Mouse (Mus musculus) midbrain, embryonic 10.5 days (tissue): ENCODE measurements at regions not wholly inside any gene's neighbourhood (a gene's known extent, or its start where the extent isn't known, plus 50 kb on each side); places are given as distances from the start of the nearest gene placed in this dataset.
"Not testable (repeated sequence)": the region's sequence is repeated elsewhere in the genome, so short reads cannot be mapped to it uniquely, and the experiment has no call there.

ENCODE experiments used
- DNase-seq: peaks from one replicate; pipeline ENCODE4 v3.0.0-alpha.2; 2017; ENCODE audit warnings: low spot score
- H3K27ac ChIP-seq: fragments of 300-500 bp; sonication (generic); replicated peaks from 2 replicates; pipeline ENCODE4 v1.5.1; 2016; ENCODE audit warnings: mild to moderate bottlenecking
- H3K27me3 ChIP-seq: fragments of 300-500 bp; sonication (generic); 2 replicates; pipeline ENCODE4 v1.6.1; 2016; ENCODE audit warnings: low read depth, mild to moderate bottlenecking; ENCODE audit not compliant: poor library complexity, severe bottlenecking
- H3K36me3 ChIP-seq: fragments of 300-500 bp; sonication (generic); 2 replicates; pipeline ENCODE4 v1.6.1; 2016; ENCODE audit warnings: mild to moderate bottlenecking, moderate library complexity
- H3K4me1 ChIP-seq: fragments of 300-500 bp; sonication (generic); 2 replicates; pipeline ENCODE4 v1.6.1; 2016
- H3K4me3 ChIP-seq: fragments of 300-500 bp; sonication (generic); 2 replicates; pipeline ENCODE4 v1.5.1; 2016; ENCODE audit warnings: mild to moderate bottlenecking, moderate library complexity
- H3K9me3 ChIP-seq: fragments of 300-500 bp; sonication (generic); replicated peaks from 2 replicates; pipeline ENCODE4 v1.6.1; 2016; ENCODE audit warnings: mild to moderate bottlenecking
- WGBS: fragments of 180-500 bp; shearing (Covaris S2); methylation state at CpG from one replicate; pipeline ENCODE4 v1.1.7; 2016; 5-methylcytosine and 5-hydroxymethylcytosine counted together

DNA sequence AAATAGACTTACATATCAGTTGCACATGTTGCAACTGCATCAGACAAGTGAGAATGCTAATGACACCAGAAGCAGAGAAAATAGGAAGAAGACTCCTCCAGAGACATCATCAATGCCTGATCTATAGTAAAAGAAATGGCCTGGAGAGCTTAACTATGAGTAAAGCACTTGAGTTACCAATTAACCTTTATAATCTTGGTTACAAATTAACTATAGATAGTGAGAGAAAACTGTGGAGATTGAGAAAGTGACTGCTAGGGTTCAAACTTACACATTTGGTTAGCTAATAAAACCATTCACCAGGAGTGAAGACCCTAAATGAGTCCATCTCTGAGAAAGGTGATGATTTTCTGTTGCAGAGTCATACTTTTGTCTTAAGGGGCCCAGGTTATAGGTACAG is 307.4 kb downstream of the Phex start:
- DNase-seq = no peak
- Histone ChIP-seq H3K27me3 (no peaks in the 10 kb centered on the region), H3K27ac (no peak overlapping the region), H3K9me3 (no peaks in the 10 kb centered on the region), H3K4me1 (no peaks in the 10 kb centered on the region), H3K36me3 (no peaks in the 10 kb centered on the region), H3K4me3 (no peak overlapping the region)

DNA sequence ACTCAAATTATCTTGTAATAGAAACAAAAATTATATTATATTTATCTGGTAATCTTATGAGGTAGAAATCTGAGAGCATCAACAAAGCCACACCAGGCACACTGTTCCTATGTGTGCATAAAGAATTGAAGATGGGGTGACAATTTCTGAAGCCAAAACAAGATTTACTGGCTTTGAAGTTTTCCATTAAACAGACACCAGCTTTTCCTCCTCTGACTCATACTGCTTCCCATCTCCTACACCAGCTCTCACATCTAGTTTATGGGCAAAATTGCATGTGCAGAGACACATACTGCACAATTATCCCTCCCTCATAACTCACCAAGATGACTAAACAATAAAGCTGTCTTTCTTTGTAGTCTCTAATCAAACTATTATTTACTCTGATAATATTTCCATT is 335.1 kb downstream of the Phex start:
- H3K9me3 ChIP-seq = no peaks in the 10 kb centered on the region
- H3K27me3 ChIP-seq = peaks cover 5% of the 10 kb centered on the region; the same call in 1 of the 2 replicates
- no peak overlapping the region for H3K4me3 ChIP-seq
- H3K4me1 ChIP-seq = no peaks in the 10 kb centered on the region
- no peaks in the 10 kb centered on the region for H3K36me3 ChIP-seq
- no peak overlapping the region for H3K27ac ChIP-seq
- no peak for DNase-seq

DNA sequence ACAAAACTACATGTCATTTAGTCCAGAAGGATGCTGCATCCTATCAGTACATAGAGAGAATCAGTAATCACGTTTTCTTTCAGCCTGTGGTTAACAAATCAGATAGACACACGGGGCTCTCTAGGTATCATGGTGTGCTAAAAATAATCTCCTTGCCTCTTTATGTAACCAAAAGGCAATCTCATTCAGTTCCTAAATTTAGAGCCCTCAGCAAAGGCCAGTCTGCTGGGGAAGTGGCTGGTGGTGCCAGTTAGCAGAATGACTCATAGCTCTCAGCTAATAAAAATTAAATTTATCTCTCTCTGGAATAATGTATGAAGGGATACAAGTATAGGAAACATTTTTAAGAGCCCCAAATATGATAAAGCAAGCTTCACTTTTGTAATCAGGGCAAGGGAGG is 335.5 kb downstream of the Phex start:
- H3K27ac ChIP-seq = no peak overlapping the region
- WGBS = 62% methylated on average over 2 of the region's 2 CpGs
- H3K9me3 ChIP-seq = no peaks in the 10 kb centered on the region
- no peak overlapping the region for H3K4me3 ChIP-seq
- DNase-seq = no peak
- H3K27me3 ChIP-seq = peaks cover 1% of the 10 kb centered on the region; the same call in 1 of the 2 replicates
- H3K4me1 ChIP-seq = no peaks in the 10 kb centered on the region
- no peaks in the 10 kb centered on the region for H3K36me3 ChIP-seq

DNA sequence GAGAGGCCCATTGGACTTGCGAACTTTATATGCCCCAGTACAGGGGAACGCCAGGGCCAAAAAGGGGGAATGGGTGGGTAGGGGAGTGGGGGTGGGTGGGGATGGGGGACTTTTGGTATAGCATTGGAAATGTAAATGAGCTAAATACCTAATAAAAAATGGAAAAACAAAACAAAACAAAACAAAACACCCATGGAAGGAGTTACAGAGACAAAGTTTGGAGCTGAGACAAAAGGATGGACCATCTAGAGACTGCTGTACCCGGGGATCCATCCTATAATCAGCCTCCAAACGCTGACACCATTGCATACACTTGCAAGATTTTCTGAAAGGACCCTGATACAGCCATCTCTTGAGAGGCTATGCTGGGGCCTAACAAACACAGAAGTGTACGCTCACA is 337.1 kb downstream of the Phex start:
- H3K4me1 ChIP-seq, H3K9me3 ChIP-seq, DNase-seq, H3K27ac ChIP-seq, H3K27me3 ChIP-seq, H3K4me3 ChIP-seq, H3K36me3 ChIP-seq: not testable (repeated sequence)
- WGBS = 77% methylated on average over 5 of the region's 5 CpGs

DNA sequence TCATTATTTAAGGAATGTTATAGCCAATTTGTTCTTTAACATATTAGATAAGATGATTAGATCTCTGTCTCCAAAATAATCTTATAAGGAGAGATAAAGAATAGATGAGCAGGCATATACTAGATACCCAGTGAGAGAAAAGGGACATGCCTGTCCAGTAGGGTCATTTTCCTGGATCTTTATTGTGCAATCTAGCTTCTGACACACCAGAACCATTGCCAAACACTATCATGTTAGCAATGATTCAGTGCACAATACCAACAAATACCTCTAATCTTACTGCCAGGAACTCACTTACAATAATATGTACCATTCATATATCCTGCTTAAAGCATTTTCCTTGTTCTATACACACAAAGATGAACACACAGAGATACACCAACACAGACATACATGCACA is 338.9 kb downstream of the Phex start:
- Histone ChIP-seq H3K9me3 (no peaks in the 10 kb centered on the region), H3K36me3 (no peaks in the 10 kb centered on the region), H3K4me3 (no peak overlapping the region), H3K27me3 (no peaks in the 10 kb centered on the region; the same call in 1 of the 2 replicates), H3K4me1 (no peaks in the 10 kb centered on the region), H3K27ac (no peak overlapping the region)
- DNase-seq = no peak

DNA sequence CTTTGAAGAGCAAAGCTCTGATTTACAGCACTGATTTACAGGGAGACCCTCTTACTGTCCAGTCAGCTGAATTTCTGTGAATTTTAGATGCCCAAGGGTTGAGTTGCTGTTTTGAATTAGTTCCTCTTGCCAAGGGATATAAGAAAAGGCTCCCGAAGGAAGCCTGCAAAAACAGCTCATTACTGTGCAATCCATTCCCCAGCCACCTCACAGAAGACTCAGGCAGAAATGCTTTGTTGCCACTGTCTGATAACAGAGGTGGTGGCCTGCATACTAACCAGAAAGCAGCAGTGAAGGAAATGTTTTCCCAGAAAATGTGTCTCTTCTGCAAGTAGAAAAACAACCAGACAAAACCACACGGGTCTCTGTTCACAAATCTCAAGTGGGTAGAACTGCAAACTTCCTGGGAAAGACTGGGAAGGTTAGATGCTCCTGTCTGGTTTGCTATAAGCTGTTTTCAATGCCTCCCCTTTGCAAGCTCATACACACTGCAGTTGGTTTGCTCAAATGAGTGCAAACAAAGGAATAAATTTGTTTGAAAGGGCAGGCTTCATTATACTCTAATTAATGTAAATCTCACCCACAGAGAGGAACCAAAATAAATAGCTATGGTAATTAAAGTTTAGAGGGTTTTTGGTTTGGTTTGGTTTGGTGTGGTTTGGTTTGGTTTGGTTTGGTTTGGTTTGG is 363.3 kb downstream of the Phex start:
- H3K4me1 ChIP-seq = peaks cover 9% of the 10 kb centered on the region; the same call in 1 of the 2 replicates
- 47% methylated on average over 2 of the region's 2 CpGs for WGBS
- H3K36me3 ChIP-seq = no peaks in the 10 kb centered on the region
- H3K4me3 ChIP-seq = no peak overlapping the region
- H3K9me3 ChIP-seq = no peaks in the 10 kb centered on the region
- peaks cover 5% of the 10 kb centered on the region; the same call in 1 of the 2 replicates for H3K27me3 ChIP-seq
- DNase-seq = no peak
- H3K27ac ChIP-seq = peak overlapping the region; percentile 61

DNA sequence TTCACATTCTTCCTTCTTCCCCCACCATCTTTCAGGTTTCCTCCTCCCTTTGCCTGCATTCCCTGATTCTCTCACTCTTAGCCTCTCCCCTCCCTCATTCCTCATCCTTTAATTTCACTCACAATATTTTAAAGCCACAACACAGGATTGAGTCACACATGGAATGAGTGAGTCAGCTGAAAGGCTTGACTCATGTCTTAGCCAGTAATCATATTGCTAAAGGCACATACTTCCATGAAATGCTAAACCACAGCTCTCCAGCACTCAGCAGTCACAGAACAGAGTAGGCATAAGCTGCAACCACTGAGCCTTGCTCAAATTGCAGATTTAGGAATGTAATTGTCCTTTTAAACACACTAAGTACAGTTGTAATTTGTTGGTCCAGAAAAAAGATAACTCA is 386.2 kb downstream of the Phex start:
- Histone ChIP-seq H3K27ac (no peak overlapping the region), H3K36me3 (no peaks in the 10 kb centered on the region), H3K27me3 (peaks cover 6% of the 10 kb centered on the region; the same call in 1 of the 2 replicates), H3K4me3 (no peak overlapping the region), H3K9me3 (no peaks in the 10 kb centered on the region), H3K4me1 (no peaks in the 10 kb centered on the region)
- DNase-seq = no peak

DNA sequence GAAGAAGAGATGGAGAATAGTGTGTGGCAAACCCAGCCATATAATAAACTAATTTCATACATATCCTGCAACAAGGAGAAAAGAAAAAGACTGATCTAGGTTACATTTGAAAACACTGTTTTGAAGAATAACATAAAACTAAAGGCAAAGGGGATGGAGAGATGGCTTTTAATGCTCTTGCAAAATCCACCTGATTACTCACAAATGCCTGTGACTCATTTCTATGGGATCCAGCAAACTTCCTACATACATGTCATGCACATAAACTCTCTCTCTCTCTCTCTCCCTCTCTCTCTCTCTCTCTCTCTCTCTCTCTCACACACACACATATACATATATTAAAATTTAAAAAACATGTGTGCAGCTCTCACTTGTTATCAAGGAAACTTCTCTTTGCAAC is 390.8 kb downstream of the Phex start:
- DNase-seq = no peak
- Histone ChIP-seq H3K9me3 (no peaks in the 10 kb centered on the region), H3K4me3 (no peak overlapping the region), H3K36me3 (no peaks in the 10 kb centered on the region), H3K4me1 (no peaks in the 10 kb centered on the region), H3K27ac (no peak overlapping the region), H3K27me3 (no peaks in the 10 kb centered on the region; the same call in 1 of the 2 replicates)

DNA sequence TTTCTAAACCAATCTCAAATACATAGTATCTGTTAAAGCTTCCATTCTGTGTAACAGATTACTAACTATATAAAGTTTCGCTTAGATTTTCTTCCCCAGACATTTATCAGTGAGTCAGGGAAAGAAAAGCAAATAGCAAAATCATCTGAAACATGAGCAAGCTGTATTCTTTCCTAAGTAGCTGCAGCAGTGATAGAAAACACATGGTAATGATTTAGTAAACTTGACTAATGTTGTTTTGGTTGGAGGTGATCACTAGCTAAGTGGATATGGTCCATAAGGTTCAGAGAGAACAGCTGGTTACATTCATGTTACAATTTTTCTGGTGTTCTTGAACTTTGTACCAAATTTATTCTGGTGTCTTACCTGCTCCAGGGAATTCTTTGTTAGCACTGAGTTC is 393.3 kb downstream of the Phex start:
- DNase-seq = no peak
- H3K9me3 ChIP-seq = no peaks in the 10 kb centered on the region
- no peaks in the 10 kb centered on the region for H3K36me3 ChIP-seq
- H3K4me3 ChIP-seq = no peak overlapping the region
- no peaks in the 10 kb centered on the region; the same call in 1 of the 2 replicates for H3K27me3 ChIP-seq
- no peaks in the 10 kb centered on the region for H3K4me1 ChIP-seq
- no peak overlapping the region for H3K27ac ChIP-seq
- 76% methylated on average over 1 of the region's 1 CpGs for WGBS

DNA sequence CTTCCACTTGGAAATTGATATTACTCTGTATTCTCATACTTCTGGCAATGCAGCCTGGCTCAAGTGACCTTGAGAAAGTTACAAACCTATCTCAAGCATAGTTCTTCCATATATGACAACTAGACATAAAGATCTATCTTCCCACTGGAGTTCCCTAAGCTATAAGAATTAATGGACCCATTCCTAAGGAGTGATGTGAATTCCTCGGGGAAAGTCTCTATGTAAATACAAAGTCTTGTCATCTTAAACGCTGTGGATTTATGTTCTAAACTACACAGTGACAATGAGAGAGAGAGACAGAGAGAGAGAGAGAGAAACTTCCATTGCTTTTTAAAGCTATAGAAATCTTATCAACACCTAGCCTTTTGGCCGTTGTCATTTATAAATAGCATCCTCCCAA is 394.8 kb downstream of the Phex start:
- WGBS = 82% methylated on average over 3 of the region's 3 CpGs
- no peaks in the 10 kb centered on the region for H3K27me3 ChIP-seq
- H3K36me3 ChIP-seq = no peaks in the 10 kb centered on the region

DNA sequence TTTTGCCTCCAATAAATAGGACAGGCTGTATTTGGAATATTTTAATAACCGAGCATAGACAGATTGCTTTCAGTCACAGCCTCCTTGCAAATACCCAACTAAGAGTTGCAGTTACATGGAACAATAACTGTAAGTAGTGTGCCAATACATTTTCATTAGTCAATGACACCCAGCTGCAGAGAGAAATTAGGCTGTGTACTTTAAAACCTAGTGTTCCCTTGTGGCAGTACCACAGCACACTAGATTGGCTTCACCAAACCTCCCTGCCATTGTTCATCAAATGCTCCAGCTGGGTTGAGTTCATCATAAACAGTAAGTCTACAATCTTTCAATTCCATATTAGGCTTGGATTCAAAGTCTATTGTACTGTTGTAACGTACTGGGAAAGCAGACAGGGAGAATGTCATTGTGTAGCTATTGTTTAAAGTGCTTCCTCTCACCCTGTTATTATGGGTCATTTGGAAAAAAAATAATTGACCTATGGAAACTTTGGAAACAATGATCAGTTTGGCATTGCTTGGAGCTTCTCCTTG is 425.1 kb downstream of the Phex start:
- H3K27me3 ChIP-seq = peaks cover 10% of the 10 kb centered on the region
- H3K9me3 ChIP-seq = no peaks in the 10 kb centered on the region
- no peak overlapping the region for H3K4me3 ChIP-seq
- H3K27ac ChIP-seq = no peak overlapping the region
- 77% methylated on average over 2 of the region's 2 CpGs for WGBS
- no peaks in the 10 kb centered on the region for H3K4me1 ChIP-seq
- DNase-seq = no peak
- no peaks in the 10 kb centered on the region for H3K36me3 ChIP-seq

More for the DNA sequence above, 394.8 kb downstream of the Phex start:
- no peak overlapping the region for H3K4me3 ChIP-seq
- no peak for DNase-seq
- H3K27ac ChIP-seq = no peak overlapping the region
- H3K4me1 ChIP-seq = no peaks in the 10 kb centered on the region
- no peaks in the 10 kb centered on the region for H3K9me3 ChIP-seq

DNA sequence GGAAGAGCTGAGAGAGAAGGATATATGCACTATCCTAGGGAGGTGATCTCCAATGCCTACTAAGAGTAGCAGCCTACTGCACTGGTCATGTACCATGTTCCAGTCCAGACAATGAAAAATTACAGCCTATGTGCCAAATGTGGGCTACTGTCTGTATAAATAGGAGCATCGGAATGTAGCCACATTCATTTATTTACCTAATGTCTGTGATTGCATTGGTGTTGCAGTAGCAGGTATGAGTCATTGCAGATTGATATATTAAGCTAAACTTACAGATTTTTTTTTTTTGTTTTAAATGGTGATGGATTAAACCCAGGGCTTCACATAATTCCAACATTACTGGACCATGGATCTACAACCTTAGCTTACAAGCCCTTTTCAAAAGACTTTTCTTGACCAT is 468.0 kb downstream of the Phex start:
- WGBS = 93% methylated on average over 1 of the region's 1 CpGs
- Histone ChIP-seq H3K4me1 (no peaks in the 10 kb centered on the region), H3K9me3 (no peaks in the 10 kb centered on the region), H3K4me3 (no peak overlapping the region), H3K36me3 (no peaks in the 10 kb centered on the region), H3K27ac (no peak overlapping the region), H3K27me3 (no peaks in the 10 kb centered on the region)
- DNase-seq = no peak

DNA sequence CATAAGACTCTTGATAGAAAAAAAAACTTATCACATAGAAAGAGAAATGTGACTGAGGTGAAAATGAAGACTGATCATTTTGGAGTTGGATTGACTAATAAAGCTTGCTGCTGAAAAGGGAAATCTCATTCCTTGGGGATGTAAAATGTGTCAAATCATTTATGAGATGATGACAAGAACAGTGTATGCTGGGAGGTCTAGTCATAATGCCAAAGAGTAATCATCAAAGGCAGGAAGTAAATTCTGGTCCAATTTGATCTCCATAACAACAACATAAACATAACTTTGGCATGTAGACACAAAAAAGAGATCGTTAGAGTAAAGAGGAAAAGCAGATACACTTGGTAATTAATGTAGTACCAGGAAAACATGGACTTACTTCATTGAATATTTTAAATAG is 470.9 kb downstream of the Phex start:
- DNase-seq = no peak
- no peak overlapping the region for H3K4me3 ChIP-seq
- whole genome bisulfite sequencing = 95% methylated on average over 1 of the region's 1 CpGs
- H3K27me3 ChIP-seq = no peaks in the 10 kb centered on the region
- no peaks in the 10 kb centered on the region for H3K36me3 ChIP-seq
- no peaks in the 10 kb centered on the region for H3K4me1 ChIP-seq
- H3K9me3 ChIP-seq = no peaks in the 10 kb centered on the region
- no peak overlapping the region for H3K27ac ChIP-seq

DNA sequence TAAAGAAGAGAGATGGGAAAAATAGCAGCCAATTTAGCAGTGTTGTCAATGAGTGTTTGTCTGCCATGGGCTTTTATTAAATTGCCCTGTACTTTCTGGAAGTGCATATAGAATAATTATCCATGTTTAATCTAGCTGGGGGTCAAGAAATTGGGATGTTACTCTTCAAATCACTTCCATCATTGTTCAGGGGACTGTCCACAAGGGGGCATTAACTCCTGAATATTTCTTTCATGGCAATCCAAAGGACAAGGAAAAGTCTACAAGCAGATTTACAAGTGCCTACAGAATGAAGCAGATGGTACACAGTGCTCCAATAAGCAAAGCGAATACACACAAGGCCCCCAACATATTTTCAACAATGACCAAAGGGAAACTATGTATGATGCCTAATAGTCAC is 501.7 kb downstream of the Phex start:
- WGBS = 81% methylated on average over 1 of the region's 1 CpGs
- no peak overlapping the region for H3K4me3 ChIP-seq
- no peaks in the 10 kb centered on the region for H3K4me1 ChIP-seq
- H3K27ac ChIP-seq = no peak overlapping the region
- H3K9me3 ChIP-seq = no peaks in the 10 kb centered on the region
- H3K27me3 ChIP-seq = no peaks in the 10 kb centered on the region
- DNase-seq = no peak
- H3K36me3 ChIP-seq = no peaks in the 10 kb centered on the region
